Mouse (Mus musculus) left cerebral cortex, adult 2 months (tissue): ENCODE results near the gene Slc25a12. TPM values are rescaled to one million over a fixed set of nuclear protein-coding genes. Genes with fewer than 3 reads are reported as not detected.

ENCODE experiments used
- DNase-seq, 2 experiments: peaks; one replicate each; pipeline ENCODE4 v3.0.0; 2021 to 2022; ENCODE audit warnings: low spot score in 2 of 2, mixed read lengths in 1 of 2; ENCODE audit errors: extremely low spot score in 1 of 2
- H3K27ac ChIP-seq: fragments of 200-600 bp; 2 replicates; pipeline ENCODE4 v1.8.1; 2022
- H3K4me3 ChIP-seq: fragments of 200-600 bp; 2 replicates; pipeline ENCODE4 v1.8.1; 2022
- CTCF ChIP-seq: fragments of 200-600 bp; IDR thresholded peaks from 2 replicates; pipeline ENCODE4 v1.8.1; 2022; ENCODE audit warnings: antibody characterized with exemption, mild to moderate bottlenecking, moderate library complexity
- intact Hi-C: fragments of 180-260 bp; cut with DNase I; formaldehyde crosslinking; loops from one replicate; pipeline ENCODE4 v1.15.1; 2025
- total RNA-seq, 2 experiments: library from RNA; stranded (reverse); gene quantifications; 2 replicates each; pipeline ENCODE4 v1.2.3; 2021

Slc25a12 gene
- total RNA-seq, 2 experiments from 2014 or later: 150 to 153 TPM

DNA sequence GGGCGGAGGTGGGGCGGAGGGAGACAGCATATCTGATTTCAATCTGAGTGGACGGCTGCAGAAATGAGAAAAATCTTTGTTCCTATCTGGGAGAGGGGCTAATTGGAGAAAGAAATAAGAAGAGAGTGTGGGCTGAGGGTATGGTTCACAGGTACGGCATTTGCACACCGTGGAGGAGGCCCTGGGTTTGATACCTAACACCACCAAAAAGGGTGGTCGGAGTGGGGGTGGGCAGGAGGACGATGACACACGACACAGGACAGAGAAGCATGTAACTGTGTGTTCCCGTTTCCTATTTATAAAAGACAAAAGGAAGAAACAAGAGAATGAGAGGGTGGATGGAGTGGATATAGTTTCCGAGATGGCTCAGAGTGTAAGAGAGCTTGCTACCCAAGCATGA is 20.4 kb downstream of the Slc25a12 start:
- no peak for TF ChIP-seq CTCF
- no peak for DNase-seq
- no peak overlapping the region for H3K27ac ChIP-seq
- H3K4me3 ChIP-seq: no peak overlapping the region
- intact Hi-C loops: no loop called here

DNA sequence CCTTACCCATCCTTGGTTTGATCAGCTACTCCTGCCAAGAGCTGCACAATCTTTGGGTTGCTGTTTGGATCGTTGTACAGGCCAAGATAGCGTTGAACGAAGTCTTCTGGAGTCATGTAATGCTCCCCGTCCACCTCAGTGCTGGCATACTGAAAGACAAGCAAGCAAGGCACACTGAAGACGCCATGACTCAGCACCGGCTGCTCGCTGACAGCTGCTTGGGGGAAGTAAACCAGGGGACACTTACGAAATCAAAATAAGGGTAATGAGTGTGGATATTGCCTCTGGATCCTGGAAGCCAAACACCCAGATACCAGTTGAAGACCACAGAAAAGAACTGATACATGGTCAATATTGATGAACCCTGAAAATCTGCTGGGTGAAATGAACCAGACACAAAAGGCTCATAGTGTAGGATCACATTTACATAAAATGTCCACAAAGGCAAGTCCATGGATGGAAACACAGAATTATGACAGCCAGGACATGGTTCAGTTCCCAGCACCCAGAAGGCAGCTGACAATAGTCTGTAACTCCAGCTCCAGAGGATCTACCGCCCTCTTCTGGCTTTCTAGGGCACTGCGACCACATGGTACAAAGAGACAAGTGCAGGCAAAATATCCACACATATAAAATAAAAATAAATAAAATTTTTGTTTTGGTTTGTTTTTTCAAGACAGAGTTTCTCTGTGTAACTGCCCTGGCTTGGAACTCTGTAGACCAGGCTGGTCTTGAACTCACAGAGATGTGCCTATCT is 23.5 kb downstream of the Slc25a12 start:
- DNase-seq: no peak
- TF ChIP-seq CTCF: peak; percentile 23
- intact Hi-C loops: no loop called here

DNA sequence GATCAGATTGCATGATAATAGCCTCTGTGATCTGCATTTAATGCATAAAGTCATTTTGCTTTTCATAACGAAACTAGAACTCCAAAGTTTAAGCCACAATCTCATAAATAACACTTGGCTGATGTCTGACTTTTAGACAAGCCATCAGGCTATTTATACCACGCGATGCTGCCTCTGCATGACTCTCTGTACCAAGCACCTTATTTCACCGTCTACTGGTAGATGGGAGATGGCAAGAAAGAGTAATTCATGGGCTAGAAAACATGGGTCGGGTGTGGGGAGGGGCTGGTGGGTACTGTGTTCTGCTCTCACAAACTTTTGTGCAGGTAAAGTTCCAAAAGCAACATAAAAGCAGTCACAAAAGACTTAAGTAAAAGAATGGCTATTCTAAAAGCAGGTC is 27.4 kb downstream of the Slc25a12 start:
- no peak overlapping the region for H3K4me3 ChIP-seq

More for the DNA sequence above, 23.5 kb downstream of the Slc25a12 start:
- Histone ChIP-seq H3K27ac (no peak overlapping the region), H3K4me3 (no peak overlapping the region)

DNA sequence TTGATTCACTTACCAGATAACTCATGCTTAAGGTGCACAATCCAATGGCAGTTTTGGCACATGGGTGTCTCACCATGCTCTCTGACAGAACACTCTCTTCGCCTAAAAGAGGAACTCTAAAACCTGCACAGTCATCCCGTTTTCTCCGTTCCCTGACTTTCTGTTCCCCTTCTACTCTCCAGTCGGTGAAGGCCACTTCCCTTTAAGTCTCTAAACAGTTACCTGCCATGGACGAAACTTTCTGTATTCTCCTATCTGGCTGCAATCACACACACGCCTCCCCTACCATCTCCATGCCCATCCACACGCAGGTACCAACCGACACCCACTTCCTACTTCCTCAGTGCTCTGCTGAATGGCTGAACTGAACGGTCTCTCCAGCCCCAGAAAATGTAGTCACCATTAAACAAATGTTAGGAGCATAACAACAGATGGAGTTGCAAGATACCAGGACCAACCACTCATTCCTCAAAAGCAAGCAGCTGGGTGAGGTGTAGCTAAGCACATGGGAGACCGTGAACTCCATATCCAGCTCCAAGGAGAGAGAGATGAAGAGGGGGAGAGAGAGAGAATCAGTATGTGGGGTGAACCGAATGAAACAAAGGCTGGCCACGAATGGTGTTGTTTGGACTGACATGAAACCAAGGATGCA is 29.3 kb downstream of the Slc25a12 start:
- intact Hi-C loops: no loop called here

More for the DNA sequence above, 27.4 kb downstream of the Slc25a12 start:
- no peak overlapping the region for H3K27ac ChIP-seq
- DNase-seq: no peak
- no peak for TF ChIP-seq CTCF
- intact Hi-C loops: no loop called here

DNA sequence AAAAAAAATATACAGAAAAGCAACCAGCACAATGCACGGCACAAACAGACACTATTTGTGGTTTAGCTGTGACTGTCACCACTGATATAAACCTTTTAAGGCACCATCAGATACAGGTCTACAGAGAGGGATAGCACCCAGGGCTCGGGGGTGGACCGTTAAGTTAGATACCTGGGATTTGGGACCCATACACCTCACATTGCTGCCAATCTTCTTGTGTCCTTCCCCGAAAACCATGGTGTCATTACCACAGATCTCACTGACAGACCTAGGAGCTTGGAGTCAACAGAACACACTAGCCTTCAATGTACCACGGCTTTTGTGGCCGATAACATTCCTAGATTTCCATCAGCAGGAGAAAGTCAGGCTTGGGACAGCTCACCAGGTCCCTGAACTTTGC is 30.9 kb downstream of the Slc25a12 start:
- intact Hi-C loops: no loop called here
- TF ChIP-seq CTCF: no peak
- H3K27ac ChIP-seq: no peak overlapping the region
- DNase-seq: no peak
- H3K4me3 ChIP-seq: no peak overlapping the region

More for the DNA sequence above, 29.3 kb downstream of the Slc25a12 start:
- TF ChIP-seq CTCF: no peak
- no peak overlapping the region for H3K4me3 ChIP-seq
- DNase-seq: no peak
- H3K27ac ChIP-seq: no peak overlapping the region

DNA sequence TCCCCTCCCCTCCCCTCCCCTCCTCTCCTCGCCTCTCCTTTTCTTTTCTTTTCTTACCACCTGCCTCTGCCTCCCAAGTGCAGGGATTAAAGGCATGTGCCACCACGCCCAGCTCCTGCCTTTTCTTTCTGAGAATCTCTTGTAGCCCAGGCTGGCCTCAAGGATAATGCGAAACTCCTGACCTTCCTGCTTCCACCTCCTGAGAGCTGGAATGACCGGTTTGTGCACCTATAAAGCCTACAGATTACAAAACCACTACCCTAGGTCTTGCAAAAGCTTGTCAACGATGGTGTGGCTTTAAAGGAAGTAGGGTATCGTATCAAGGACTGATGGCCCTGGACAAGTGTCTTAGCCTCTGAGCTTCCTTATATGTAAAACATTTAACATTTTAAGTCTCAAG is 31.3 kb downstream of the Slc25a12 start:
- intact Hi-C loops: no loop called here
- TF ChIP-seq CTCF: no peak
- H3K4me3 ChIP-seq: no peak overlapping the region

DNA sequence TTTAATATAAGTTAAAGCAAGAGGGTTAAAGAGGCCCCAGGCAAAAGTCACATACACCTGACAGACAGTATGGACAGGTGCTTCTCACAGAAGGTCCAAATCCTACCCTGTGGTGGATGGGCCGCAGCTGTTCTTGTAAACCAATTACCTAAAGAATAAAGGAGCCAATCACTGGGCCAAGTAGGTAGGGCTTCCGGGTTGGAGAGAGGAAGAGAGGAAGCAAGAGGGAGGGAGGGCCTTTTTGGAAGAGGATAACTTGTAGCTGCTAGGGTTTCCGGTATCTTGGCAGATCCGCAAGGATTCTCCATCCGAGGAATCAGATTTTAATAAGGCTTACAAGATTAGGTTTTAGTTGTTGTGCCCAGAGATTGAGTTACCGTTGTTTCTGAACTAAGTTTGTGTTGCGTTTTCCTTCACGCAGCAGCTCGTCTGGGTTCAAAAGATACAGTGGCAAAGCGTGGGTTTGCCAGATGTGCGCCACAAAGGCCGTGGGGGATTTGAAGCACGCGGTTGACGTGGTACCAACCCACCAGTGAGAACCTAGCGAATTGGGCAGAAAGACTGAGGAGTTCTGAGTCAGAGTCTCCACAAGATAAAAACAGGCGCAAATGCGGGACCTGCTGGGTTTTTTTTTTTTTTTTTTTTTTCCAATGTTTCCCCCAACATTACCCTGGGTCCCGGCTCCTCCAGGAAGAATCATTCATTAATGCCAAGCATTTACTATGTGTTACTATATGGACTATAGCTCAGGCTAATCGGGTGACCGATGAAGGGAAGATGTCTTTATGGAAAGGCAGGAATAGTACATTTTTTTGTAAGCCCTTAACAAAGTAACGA is 33.3 kb downstream of the Slc25a12 start:
- no peak for TF ChIP-seq CTCF
- intact Hi-C loops: no loop called here

More for the DNA sequence above, 31.3 kb downstream of the Slc25a12 start:
- no peak overlapping the region for H3K27ac ChIP-seq
- no peak for DNase-seq

DNA sequence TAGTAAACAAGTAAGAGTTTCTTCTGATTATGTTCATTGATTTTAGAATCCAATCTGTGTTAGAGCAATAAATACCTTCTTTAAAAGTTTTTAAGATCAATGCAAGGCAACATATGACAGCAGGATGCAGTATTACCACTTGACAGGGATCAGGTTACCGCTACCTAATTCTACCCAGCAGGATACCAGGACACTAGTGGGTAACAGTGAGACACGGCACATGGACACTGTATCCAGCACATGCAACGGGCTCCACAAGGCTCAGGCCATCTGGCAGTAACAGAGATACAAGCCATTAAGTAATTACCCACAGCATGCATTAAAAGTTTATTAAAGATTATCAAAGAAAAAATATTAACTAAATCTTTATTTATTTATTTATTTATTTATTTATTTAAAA is 37.8 kb downstream of the Slc25a12 start:
- no peak for TF ChIP-seq CTCF
- intact Hi-C loops: no loop called here
- Histone ChIP-seq H3K4me3 (no peak overlapping the region), H3K27ac (no peak overlapping the region)
- DNase-seq: no peak

More for the DNA sequence above, 33.3 kb downstream of the Slc25a12 start:
- DNase-seq: no peak
- Histone ChIP-seq H3K27ac (no peak overlapping the region), H3K4me3 (no peak overlapping the region)

DNA sequence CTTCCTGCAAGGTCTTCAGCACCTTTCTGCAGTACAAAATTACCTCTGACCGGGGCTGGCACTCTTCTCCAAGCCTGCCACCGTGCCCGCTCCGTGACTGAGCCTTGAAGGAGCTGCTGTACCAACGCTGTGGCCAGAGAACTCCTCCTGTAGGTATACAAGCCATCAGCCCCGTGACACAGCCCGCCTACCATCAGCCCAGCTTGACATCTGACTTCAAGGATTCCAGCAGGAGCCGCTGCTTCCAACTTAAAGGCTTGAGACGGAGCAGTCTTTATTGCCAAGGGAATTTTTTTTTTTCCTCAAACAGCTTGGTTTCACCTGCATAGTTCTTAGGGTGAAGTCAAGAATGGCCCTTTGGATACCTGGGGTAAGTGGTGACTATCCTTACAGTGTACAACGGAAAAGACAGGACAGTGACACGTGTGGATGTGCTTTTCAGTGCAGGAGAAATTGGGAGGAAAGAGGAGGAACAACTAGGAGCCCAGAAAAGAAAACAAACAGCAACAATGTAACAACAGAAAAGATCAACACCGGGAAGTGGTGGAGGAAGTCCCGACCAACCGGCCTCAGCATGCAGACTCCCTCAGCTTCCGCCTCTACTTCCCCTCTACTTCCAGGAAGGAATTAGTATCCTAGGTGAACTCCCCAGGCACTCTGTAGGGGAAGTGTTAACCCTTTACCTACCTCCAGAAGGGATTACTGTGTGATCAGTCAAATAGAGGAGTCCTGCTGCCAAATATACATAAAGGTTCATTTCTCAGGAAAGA is 39.0 kb downstream of the Slc25a12 start:
- Histone ChIP-seq H3K4me3 (no peak overlapping the region), H3K27ac (no peak overlapping the region)
- no peak for TF ChIP-seq CTCF
- DNase-seq: no peak
- intact Hi-C loops: no loop called here

DNA sequence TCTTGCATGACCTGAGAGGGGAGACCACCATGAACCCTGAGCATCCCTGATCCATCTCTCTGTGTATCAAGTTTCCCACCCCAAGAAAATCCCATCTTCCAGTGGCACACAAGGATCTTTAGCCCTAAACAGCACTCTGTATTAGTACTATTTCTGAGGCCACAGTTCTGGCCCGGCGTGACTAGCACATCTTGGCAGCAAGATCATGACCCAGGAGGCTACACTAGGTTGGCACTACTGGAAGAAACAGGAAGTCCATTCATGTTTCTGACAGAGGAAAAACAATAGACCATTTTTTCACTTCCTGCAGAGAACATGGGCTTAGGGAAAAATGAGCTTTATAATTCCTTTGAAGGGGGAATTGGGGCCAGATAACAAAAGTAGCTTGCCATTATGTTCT is 39.8 kb downstream of the Slc25a12 start:
- intact Hi-C loops: no loop called here
- TF ChIP-seq CTCF: no peak
- Histone ChIP-seq H3K27ac (no peak overlapping the region), H3K4me3 (no peak overlapping the region)
- no peak for DNase-seq

DNA sequence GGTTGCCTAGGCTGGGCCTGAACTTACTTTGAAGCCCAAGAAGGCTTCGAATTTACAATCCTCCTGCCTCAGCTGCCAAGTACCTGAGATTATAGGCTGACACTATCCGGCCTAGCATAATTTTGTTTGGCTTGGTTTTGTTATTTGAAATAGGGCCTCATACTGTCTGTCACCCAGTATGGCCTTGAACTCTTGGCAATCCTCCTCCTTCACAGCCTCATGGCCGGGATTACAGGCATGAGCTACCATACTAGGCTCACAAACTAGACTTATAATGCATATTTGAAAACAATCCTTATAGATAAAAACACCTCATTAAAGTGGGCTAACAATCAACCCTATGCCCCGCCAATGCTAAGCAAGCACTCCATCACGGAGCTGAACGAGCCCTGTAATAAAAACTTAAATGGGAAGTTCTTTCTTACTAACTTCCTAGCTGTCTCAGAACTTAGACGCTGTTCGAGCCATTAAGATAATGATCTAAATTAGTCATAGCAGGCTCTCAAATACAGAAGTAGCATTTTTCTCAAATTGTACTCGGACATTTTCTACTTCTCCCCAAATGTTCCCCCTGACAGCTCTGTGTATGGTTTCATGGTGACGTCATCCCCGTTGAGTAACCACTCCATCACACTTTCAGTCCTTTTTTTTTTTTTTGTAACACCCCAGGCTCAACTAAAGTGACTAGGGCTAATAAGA is 40.6 kb downstream of the Slc25a12 start:
- H3K4me3 ChIP-seq: no peak overlapping the region
- no peak overlapping the region for H3K27ac ChIP-seq
- no peak for TF ChIP-seq CTCF
- DNase-seq: no peak
- intact Hi-C loops: no loop called here
